Mouse (Mus musculus): ENCODE results near the gene Gas7. TPM values are rescaled to one million over a fixed set of nuclear protein-coding genes. Genes with fewer than 3 reads are reported as not detected.

Gene Gas7
- polyA plus RNA-seq (2012; rRNA removed): 9.9 and 14.2 TPM in 2 replicates

GRCm38 (mm10) chr11:67454874-67455526 lies at the start of gene Gas7:
TSS of gene Gas7 (plus strand) at chr11:67455437.
- DNase-seq (ENCODE audit: low read depth): no peak

GRCm38 (mm10) chr11:67414346-67414940 lies 40.8 kb upstream of the Gas7 start:
- no peak for DNase-seq (ENCODE audit: low read depth)

DNA sequence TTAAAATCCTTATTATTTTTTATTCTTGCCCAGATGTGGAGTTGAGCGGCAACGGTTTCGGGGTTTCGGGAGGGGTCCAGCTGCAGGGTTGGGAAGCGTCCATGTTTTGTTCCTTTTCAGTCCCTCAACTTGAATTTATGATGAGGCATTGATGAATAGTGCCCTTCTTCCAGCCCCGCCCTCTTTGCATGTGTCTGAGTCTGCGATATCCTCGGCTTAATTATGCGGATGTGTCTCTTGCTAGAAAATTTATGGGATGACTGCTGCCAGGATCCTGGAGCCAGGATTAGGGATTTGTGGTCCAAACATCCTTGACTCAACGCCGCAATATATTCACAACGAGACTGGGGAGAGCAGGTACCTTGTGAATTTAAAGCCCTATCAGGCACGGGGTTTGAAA lies 31.7 kb upstream of the Gas7 start:
- no peak for DNase-seq (ENCODE audit: low read depth)

DNA sequence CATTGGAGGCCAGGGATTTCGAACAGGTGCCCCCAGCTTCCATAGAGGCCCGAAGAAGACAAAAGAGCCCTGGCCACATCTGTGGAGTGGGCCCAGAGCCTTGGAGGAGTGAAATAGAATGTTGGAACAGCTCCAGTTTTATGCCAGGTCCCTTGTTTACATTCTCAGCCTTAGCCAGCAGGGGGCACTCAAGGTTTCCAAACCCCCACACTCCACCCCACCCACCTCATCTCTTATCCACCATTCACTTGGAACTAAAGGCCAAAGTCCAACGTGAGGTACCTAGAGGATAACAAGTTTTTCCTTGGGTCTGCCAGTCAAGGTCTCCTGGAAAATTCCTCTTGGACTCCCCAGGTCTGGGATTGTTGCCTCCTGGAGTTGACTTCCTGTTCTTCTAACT lies 27.0 kb upstream of the Gas7 start:
- DNase-seq (ENCODE audit: low read depth): no peak

GRCm38 (mm10) chr11:67429836-67430235 lies 25.4 kb upstream of the Gas7 start:
- DNase-seq (ENCODE audit: low read depth): no peak

DNA sequence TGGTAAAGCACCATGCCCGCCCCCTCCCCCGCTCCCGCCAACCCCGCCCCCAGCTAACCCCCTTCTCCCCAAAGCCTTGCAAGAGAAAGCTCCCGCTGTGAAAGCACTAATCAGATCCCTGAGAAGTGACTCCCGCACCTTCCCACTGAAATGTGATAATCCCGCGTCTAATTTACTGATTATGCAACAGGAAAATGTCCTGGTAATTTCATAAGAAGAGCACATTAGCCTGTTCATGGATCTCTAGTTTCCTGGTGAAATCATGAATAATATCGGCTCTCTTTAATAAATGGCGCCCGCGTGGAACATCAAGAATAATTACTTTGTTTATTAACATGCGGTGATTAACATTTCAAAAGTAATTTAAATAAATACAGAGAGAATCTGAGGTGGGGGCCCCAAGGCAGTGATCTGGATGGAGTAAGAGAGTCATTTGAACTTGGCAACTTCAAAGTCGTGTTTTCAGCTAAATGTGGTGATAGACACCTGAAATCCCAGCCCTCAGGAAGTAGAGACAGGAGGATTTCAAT lies 24.1 kb upstream of the Gas7 start:
- DNase-seq (ENCODE audit: low read depth): no peak

GRCm38 (mm10) chr11:67431864-67432263 lies 23.4 kb upstream of the Gas7 start:
- DNase-seq (ENCODE audit: low read depth): no peak

GRCm38 (mm10) chr11:67433763-67434162 lies 21.5 kb upstream of the Gas7 start:
- no peak for DNase-seq (ENCODE audit: low read depth)

DNA sequence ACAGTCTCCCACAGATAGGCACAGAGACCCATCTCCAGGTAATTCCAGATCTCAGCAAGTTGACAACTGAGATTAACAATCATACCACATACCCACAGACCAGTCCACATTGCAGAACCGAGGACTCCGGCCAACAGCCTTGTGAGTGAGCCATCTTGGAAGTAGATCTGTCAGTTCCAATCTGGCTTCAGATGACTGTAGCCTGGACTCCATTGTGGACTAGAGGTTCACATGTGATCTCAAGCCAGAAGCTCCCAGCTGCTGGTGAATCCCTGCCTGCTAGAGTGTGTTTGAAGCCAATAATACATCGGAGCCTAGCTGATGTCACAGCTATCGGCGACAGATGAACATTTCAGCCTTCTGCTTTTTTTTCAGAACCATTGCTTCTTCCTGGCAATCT lies 16.5 kb upstream of the Gas7 start:
- DNase-seq (ENCODE audit: low read depth): no peak

GRCm38 (mm10) chr11:67445058-67445825 lies 10.0 kb upstream of the Gas7 start:
- no peak for DNase-seq (ENCODE audit: low read depth)

DNA sequence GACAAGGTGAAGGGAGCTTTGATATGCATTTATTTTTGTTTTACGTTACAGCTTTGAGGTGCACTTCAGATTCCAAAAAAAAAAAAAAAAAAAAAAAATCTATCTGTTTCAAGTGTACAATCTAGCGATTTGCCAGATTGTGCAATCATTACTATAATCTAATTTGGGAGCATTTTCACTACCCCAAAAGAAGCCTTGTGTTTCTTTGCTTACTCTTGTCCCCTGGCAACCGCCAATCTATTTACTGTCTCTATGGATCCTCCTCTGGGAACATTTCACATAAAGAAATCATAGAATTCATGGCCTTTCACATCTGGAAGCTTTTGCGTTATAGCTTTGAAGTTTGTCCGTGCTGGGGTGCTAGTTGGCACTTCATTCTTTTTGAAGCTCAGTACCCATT lies 3.7 kb upstream of the Gas7 start:
- no peak for DNase-seq (ENCODE audit: low read depth)

DNA sequence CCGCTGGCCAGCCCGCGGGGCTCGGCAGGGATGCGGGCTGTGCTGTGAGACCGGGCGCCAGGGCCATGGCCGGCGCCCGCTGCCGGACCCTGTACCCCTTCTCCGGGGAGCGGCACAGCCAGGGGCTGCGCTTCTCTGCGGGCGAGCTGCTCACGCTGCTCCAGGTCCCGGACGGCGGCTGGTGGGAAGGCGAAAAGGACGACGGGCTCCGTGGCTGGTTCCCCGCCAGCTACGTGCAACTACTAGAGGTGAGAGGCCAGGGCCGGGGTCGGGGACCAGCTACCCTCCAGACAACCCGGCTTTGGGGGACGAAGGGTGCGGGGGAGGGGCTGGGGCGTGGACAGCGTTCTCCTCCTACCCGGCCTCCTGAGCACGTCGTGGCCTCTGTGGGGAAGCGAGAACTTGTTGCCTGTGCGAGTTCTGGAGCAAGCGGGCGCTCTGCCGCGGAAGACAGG lies 317 bp downstream of the Gas7 start:
- no peak for DNase-seq (ENCODE audit: low read depth)

DNA sequence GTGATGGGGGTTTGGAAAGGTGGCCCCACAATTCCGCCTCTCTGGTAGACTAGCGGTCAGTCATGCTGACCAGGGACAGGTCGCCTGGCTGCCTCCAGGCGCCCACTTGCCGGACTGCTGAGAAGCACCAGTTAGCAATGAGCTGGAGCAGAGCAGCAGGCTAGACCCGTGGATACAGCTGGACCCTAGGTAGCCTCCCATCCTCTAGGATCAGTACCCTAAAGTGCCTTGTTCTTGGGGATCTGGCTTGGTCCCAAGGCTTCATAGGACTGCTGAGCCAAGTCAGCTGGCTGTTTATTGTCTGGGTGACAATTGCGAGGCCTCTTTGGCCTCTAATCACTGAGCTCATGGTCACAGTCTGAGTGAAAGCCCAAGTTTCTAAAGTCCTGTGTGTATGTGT lies 792 bp downstream of the Gas7 start:
- no peak for DNase-seq (ENCODE audit: low read depth)

GRCm38 (mm10) chr11:67458171-67458570 lies 2.9 kb downstream of the Gas7 start:
- no peak for DNase-seq (ENCODE audit: low read depth)

DNA sequence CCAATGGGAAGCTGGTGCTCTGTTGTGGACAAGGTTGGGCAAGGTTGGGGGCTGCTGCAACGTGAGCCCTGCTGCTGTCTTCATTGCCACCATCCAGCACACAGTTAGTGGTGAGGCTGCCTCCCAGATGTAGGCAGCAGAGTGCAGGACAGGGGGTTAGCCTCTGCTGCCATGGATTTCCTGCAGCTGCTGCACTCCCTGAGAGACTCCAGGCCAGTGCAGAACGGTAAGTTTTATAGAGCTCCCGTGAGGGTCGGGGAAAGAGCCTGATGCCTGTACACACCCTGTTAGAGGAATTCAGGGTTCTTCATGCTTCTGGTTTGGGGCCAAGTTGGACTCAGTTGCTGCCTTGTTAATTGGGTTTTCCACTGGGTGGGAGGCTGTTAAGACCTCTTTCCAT lies 11.9 kb downstream of the Gas7 start:
- no peak for DNase-seq (ENCODE audit: low read depth)

- DNase-seq (ENCODE audit: low read depth): no peak
Observed at GRCm38 (mm10) chr11:67468846-67469245, 13.6 kb downstream of the Gas7 start.

DNA sequence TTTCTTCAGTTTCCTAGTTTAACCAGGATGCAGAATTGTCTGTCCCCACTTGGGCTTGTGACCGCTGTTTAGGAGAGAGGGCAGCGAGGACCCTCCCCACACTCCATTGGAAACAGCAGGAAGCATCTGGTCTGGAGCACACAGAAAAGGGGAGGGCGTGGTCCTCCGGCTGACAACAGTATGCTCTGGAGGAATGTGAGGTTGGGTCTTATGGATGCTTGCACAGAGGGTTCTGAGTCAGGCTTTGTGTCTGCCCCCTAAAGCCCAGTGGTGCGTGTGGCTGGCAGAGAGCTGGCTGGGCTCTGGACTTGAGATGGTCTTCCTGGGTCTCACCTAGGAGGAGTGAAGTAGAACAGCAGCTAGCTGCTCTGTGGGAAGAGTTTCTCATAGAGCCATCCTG lies 19.4 kb downstream of the Gas7 start:
- DNase-seq (ENCODE audit: low read depth): no peak

DNA sequence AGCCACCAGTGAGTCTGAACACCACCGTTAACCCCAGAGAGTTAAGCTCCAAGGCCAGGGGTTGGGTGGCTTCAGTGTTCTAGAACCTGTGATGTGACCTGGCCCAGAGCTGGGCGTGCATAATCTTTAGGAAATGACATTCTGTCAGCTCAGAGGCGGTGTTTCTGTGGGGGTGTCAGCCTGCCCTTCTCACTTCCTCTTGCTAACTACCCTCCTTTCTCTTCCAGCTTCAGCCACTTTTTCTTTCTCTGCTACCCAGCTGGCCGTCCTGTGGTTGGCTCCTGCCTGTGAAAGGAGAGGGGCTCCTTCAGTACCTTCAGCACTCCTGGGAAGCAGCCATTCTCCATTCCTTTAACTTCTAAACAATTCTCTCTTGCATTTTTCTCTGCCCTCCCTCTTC lies 24.3 kb downstream of the Gas7 start:
- no peak for DNase-seq (ENCODE audit: low read depth)

DNA sequence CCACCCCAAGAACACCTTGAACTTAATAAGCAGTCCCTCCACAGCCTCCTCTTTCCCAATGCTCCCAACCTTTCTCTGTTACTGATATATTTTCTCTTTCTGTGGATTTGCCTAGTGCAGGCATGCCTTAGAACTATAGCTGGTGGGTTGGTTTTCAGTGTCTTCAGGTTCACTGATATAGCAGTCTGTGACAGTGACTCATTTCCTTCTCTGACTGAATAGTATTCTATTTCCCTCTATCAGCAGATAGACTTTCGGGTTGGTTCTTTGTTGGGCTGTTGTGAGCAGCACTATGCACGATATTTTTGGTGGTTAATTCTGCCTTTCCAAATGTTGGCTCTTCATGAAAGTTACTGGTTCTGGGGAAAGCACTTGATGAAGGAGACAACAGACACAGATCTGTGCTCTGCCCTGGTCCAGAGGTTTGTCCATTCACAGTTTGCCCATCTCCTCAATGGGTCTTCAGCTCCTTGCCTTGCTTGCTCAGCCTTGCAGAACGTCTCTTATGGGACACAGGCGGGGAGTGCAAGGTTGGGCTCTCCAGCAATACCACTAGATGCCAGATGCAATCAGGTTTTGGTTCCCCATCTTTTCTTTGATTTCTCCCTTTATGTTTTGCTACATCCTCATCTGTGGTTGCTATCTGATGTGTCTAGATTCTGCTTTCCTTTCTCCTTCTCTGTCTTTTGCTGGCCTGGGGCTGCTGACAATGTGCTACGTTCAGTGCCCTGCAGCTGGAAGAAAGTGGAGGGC lies 25.1 kb downstream of the Gas7 start:
- no peak for DNase-seq (ENCODE audit: low read depth)

GRCm38 (mm10) chr11:67481691-67482090 lies 26.5 kb downstream of the Gas7 start:
- DNase-seq (ENCODE audit: low read depth): no peak

- DNase-seq (ENCODE audit: low read depth): no peak
Observed at GRCm38 (mm10) chr11:67482217-67482760, 27.1 kb downstream of the Gas7 start.

DNA sequence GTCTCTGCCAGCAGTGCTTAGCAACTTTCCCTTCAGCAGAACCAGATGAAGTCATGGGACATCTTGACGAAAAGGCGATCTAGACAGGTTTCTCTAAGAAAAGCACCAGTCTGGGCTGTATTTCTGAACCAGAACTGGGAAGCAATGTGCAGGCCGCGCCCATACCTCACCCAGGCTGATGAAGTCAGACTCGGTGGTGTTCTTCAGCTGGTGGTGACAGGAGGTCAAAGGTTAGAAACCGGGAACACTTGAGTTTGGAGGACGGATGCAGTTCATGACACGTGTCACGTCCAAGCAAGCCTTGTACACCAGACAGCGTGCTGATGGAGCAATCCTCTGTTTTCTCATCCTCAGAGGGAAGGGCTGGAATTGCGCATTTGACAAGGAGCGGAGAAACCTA lies 32.9 kb downstream of the Gas7 start:
- no peak for DNase-seq (ENCODE audit: low read depth)
